Mouse (Mus musculus) embryo, embryonic 11.5 days (tissue): ENCODE measurements around the gene Icam2.
"Not testable (repeated sequence)": the region's sequence is repeated elsewhere in the genome, so short reads cannot be mapped to it uniquely, and the experiment has no call there.

Source experiments
- DNase-seq: peaks from one replicate; pipeline ENCODE4 v3.0.0-alpha.2; 2012; ENCODE audit warnings: low read depth, low spot score

Gene Icam2

GRCm38 (mm10) chr11:106387791-106388216 lies at the start of gene Icam2:
TSS of gene Icam2 (minus strand) at chr11:106388075.
- no peak for DNase-seq

GRCm38 (mm10) chr11:106437543-106437942 lies 49.7 kb upstream of the Icam2 start:
- DNase-seq = no peak

- DNase-seq = no peak
Measured at GRCm38 (mm10) chr11:106437039-106437438, 49.2 kb upstream of the Icam2 start.

- DNase-seq = no peak
Measured at GRCm38 (mm10) chr11:106430392-106430791, 42.5 kb upstream of the Icam2 start.

GRCm38 (mm10) chr11:106429689-106430088 lies 41.8 kb upstream of the Icam2 start:
- DNase-seq = no peak

GRCm38 (mm10) chr11:106428556-106428955 lies 40.7 kb upstream of the Icam2 start:
- DNase-seq = no peak

- no peak for DNase-seq
Measured at GRCm38 (mm10) chr11:106428106-106428505, 40.2 kb upstream of the Icam2 start.

GRCm38 (mm10) chr11:106426447-106426846 lies 38.6 kb upstream of the Icam2 start:
- no peak for DNase-seq

GRCm38 (mm10) chr11:106425201-106425600 lies 37.3 kb upstream of the Icam2 start:
- no peak for DNase-seq

- no peak for DNase-seq
Measured at GRCm38 (mm10) chr11:106419262-106420102, 31.6 kb upstream of the Icam2 start.

GRCm38 (mm10) chr11:106418622-106419196 lies 30.8 kb upstream of the Icam2 start:
- DNase-seq = peak; percentile 82

GRCm38 (mm10) chr11:106417860-106418259 lies 30.0 kb upstream of the Icam2 start:
- DNase-seq = no peak

- no peak for DNase-seq
Measured at GRCm38 (mm10) chr11:106416331-106416730, 28.5 kb upstream of the Icam2 start.

GRCm38 (mm10) chr11:106412641-106413360 lies 24.9 kb upstream of the Icam2 start:
- no peak for DNase-seq

GRCm38 (mm10) chr11:106411157-106411556 lies 23.3 kb upstream of the Icam2 start:
- DNase-seq = no peak

- DNase-seq = no peak
Measured at GRCm38 (mm10) chr11:106410507-106410906, 22.6 kb upstream of the Icam2 start.

GRCm38 (mm10) chr11:106410011-106410410 lies 22.1 kb upstream of the Icam2 start:
- no peak for DNase-seq

- no peak for DNase-seq
Measured at GRCm38 (mm10) chr11:106398481-106398880, 10.6 kb upstream of the Icam2 start.

GRCm38 (mm10) chr11:106397656-106398055 lies 9.8 kb upstream of the Icam2 start:
- no peak for DNase-seq

GRCm38 (mm10) chr11:106394055-106394454 lies 6.2 kb upstream of the Icam2 start:
- DNase-seq = not testable (repeated sequence)

GRCm38 (mm10) chr11:106393331-106393616 lies 5.4 kb upstream of the Icam2 start:
- DNase-seq = no peak

- DNase-seq = no peak
Measured at GRCm38 (mm10) chr11:106392597-106393330, 4.9 kb upstream of the Icam2 start.
